Mouse (Mus musculus): ENCODE data around the gene Hes1. TPM values are rescaled to one million over a fixed set of nuclear protein-coding genes. Genes with fewer than 3 reads are reported as not detected.

The Hes1 gene
- 33.3 and 56.5 TPM in 2 replicates for polyA plus RNA-seq (2012; ENCODE audit: low replicate concordance)

GRCm38 (mm10) chr16:30063984-30064453, at the start of gene Hes1:
Gene Hes1, plus strand, starts transcription at chr16:30064384.

Other genes starting within 250 kb of the Hes1 start
- not detected in 2 replicates for gene Cpn2, start 203.1 kb downstream of the Hes1 start, polyA plus RNA-seq (2012; ENCODE audit: low replicate concordance)
- gene Lrrc15, start 218.9 kb downstream of the Hes1 start, polyA plus RNA-seq (2012; ENCODE audit: low replicate concordance): not detected in 2 replicates
- 2.6 and 6.6 TPM in 2 replicates for gene Gp5, start 246.4 kb downstream of the Hes1 start, polyA plus RNA-seq (2012; ENCODE audit: low replicate concordance)